Mouse (Mus musculus): ENCODE data around the gene Slc6a12. TPM values are rescaled to one million over a fixed set of nuclear protein-coding genes. Genes with fewer than 3 reads are reported as not detected.

Slc6a12 gene
- polyA plus RNA-seq, 1 experiment: not detected

DNA sequence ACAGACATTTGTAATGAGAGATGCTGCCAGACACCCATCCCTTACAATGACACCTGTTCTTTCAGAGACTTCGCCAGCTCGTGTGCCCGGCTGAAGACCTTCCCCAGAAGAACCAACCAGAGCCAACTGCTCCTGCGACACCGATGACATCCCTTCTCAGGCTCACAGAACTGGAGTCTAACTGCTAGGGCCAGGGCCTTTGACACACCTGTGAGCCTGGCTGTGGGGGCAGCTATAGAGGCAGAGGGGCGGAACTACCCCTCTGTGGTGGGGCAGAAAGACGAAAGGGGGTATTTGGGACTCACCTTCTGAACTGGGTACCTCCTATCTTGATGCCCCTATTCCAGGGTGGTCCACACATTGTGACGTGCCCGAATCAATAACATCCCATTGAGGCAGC is 5.6 kb upstream of the Slc6a12 start:
- Histone ChIP-seq H3K4me2 (ENCODE audit: low read depth) (no peak overlapping the region), H3K27me3 (ENCODE audit: control insufficient read depth, insufficient read depth, insufficient read length) (peaks cover 18% of the 10 kb centered on the region), H3ac (ENCODE audit: control insufficient read depth, insufficient read length) (no peak overlapping the region), H3K36me3 (ENCODE audit: control insufficient read depth, insufficient read depth) (no peaks in the 10 kb centered on the region), H3K79me2 (ENCODE audit: control insufficient read depth, insufficient read depth) (no peaks in the 10 kb centered on the region), H3K4me3 (no peak overlapping the region)
- TF ChIP-seq TCF12 (IDR thresholded peaks at IDR 0.05; ENCODE audit: insufficient read depth, poor library complexity, severe bottlenecking): no peak
- TF ChIP-seq MYOG (IDR thresholded peaks at IDR 0.05; ENCODE audit: control insufficient read depth in 1 of 3, insufficient read depth in 1 of 3, insufficient read length in 2 of 3, low read depth in 2 of 3): no peak
- TF ChIP-seq TCF3 (IDR thresholded peaks at IDR 0.05; ENCODE audit: insufficient read length, low read depth): no peak
- no peak for TF ChIP-seq MYOD1 (IDR thresholded peaks at IDR 0.05; ENCODE audit: control insufficient read depth in 1 of 3, insufficient read length in 2 of 3, low read depth in 2 of 3)
- TF ChIP-seq MAX (IDR thresholded peaks at IDR 0.05; ENCODE audit: low read depth): no peak
- no peak for TF ChIP-seq E2F4 (IDR thresholded peaks at IDR 0.05; ENCODE audit: insufficient read depth)

DNA sequence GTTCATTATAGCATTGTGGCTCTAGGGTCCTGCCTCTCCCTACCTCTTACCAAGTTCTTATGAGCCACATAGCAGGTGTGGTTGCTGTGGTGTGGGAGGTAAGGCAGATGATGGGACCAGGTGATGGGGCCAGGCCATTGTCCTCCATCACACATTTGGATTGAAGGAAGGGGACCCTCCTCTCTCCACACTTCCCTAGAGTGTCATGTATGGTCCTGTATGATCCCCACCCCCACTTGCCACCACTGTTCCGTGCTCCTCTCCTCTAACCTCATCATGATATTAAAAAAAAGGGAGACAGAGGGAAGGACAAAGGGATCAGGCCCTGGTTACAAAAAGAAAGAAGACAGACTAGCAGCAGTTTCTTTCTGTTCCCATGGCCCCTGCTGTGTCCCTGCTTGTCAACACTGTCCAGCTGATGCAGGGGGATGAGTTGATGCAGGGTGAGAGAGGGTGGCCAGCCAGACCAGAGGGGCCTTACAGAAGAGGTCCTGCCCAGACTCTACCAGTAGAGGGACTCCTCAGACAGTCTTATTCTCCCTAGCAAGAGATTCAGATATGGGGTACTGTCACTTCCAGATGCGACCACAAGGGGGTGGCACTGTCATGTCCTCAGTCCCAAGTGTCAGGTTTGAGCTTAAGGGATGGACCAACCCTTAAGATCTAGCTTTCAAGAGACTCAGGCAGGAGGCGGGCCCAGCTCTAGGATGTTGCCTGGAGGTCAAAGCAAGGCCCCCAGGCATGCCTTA is 4.9 kb upstream of the Slc6a12 start:
- Histone ChIP-seq H3K4me2 (ENCODE audit: low read depth) (no peak overlapping the region), H3K4me3 (no peak overlapping the region), H3K36me3 (ENCODE audit: control insufficient read depth, insufficient read depth) (no peaks in the 10 kb centered on the region), H3K27me3 (ENCODE audit: control insufficient read depth, insufficient read depth, insufficient read length) (peaks cover 15% of the 10 kb centered on the region), H3K79me2 (ENCODE audit: control insufficient read depth, insufficient read depth) (no peaks in the 10 kb centered on the region), H3ac (ENCODE audit: control insufficient read depth, insufficient read length) (no peak overlapping the region)
- TF ChIP-seq USF1 (IDR thresholded peaks at IDR 0.05; ENCODE audit: low read depth) (no peak), POLR2A (IDR thresholded peaks at IDR 0.05; ENCODE audit: insufficient read length, low read depth) (no peak), CEBPB (IDR thresholded peaks at IDR 0.05; ENCODE audit: insufficient read depth, poor library complexity, severe bottlenecking) (no peak), REST (IDR thresholded peaks at IDR 0.05; ENCODE audit: insufficient read depth, insufficient read length) (no peak), SRF (IDR thresholded peaks at IDR 0.05; ENCODE audit: control insufficient read depth, insufficient read length, low read depth) (no peak), E2F4 (IDR thresholded peaks at IDR 0.05; ENCODE audit: insufficient read depth) (no peak), MYOD1 (IDR thresholded peaks at IDR 0.05; ENCODE audit: control insufficient read depth in 1 of 3, insufficient read length in 2 of 3, low read depth in 2 of 3) (no peak), POLR2AphosphoS2 (IDR thresholded peaks at IDR 0.05; ENCODE audit: insufficient read length, low read depth) (no peak), MAX (IDR thresholded peaks at IDR 0.05; ENCODE audit: low read depth) (no peak), TCF3 (IDR thresholded peaks at IDR 0.05; ENCODE audit: insufficient read length, low read depth) (no peak), MYOG (IDR thresholded peaks at IDR 0.05; ENCODE audit: control insufficient read depth in 1 of 3, insufficient read depth in 1 of 3, insufficient read length in 2 of 3, low read depth in 2 of 3) (no peak), TCF12 (IDR thresholded peaks at IDR 0.05; ENCODE audit: insufficient read depth, poor library complexity, severe bottlenecking) (no peak)

DNA sequence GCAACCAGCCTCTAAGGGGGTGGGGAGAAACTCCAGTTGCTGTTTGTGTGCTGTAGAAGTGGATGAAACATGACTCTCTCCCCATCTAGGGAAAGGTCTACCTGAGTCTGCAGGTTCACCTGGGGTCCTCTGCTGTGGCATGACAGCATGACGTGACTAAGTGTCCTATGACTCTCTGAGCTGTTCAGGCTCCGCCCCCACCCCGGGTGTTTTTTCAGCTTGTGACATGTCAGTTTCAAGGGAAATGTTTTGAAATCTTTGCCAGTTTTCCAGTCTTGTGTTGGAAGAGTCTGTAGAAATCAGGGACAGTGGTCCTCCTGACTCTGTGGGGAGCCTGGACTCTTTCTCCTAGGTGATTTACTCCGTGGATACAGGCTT is 4.4 kb upstream of the Slc6a12 start:
- no peak overlapping the region for H3ac ChIP-seq (ENCODE audit: control insufficient read depth, insufficient read length)
- peaks cover 11% of the 10 kb centered on the region for H3K27me3 ChIP-seq (ENCODE audit: control insufficient read depth, insufficient read depth, insufficient read length)
- no peaks in the 10 kb centered on the region for H3K79me2 ChIP-seq (ENCODE audit: control insufficient read depth, insufficient read depth)
- no peak overlapping the region for H3K4me3 ChIP-seq
- H3K36me3 ChIP-seq (ENCODE audit: control insufficient read depth, insufficient read depth): no peaks in the 10 kb centered on the region
- H3K4me2 ChIP-seq (ENCODE audit: low read depth): no peak overlapping the region
- TF ChIP-seq MAX (IDR thresholded peaks at IDR 0.05; ENCODE audit: low read depth) (no peak), POLR2AphosphoS2 (IDR thresholded peaks at IDR 0.05; ENCODE audit: insufficient read length, low read depth) (no peak), SRF (IDR thresholded peaks at IDR 0.05; ENCODE audit: control insufficient read depth, insufficient read length, low read depth) (no peak), CEBPB (IDR thresholded peaks at IDR 0.05; ENCODE audit: insufficient read depth, poor library complexity, severe bottlenecking) (no peak)

DNA sequence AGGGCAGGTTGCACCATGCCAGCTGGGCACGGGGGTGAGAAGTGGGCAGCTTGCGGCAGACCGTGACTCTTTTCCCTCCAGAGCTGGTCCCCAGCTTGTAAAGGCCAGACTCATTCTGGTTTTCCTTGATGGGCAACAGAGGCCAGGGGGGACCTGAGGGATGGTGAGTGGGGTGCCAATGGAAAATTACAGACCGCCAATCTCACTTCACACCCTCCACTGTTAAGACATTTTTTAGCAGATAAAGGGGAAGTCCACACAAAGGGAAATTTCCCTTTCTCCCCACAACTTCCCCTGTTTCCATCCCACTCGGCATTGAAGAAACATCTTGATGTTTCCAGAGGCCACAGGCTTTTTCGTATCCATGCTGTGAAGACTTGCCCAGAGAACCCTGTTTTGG is 1.2 kb upstream of the Slc6a12 start:
- Histone ChIP-seq H3K4me2 (ENCODE audit: low read depth) (no peak overlapping the region), H3K79me2 (ENCODE audit: control insufficient read depth, insufficient read depth) (no peaks in the 10 kb centered on the region), H3K36me3 (ENCODE audit: control insufficient read depth, insufficient read depth) (no peaks in the 10 kb centered on the region), H3K27me3 (ENCODE audit: control insufficient read depth, insufficient read depth, insufficient read length) (peaks cover 11% of the 10 kb centered on the region), H3K4me3 (no peak overlapping the region), H3ac (ENCODE audit: control insufficient read depth, insufficient read length) (no peak overlapping the region)
- TF ChIP-seq MYOD1 (IDR thresholded peaks at IDR 0.05; ENCODE audit: control insufficient read depth in 1 of 3, insufficient read length in 2 of 3, low read depth in 2 of 3) (no peak), E2F4 (IDR thresholded peaks at IDR 0.05; ENCODE audit: insufficient read depth) (no peak), MAX (IDR thresholded peaks at IDR 0.05; ENCODE audit: low read depth) (no peak), MYOG (IDR thresholded peaks at IDR 0.05; ENCODE audit: control insufficient read depth in 1 of 3, insufficient read depth in 1 of 3, insufficient read length in 2 of 3, low read depth in 2 of 3) (no peak), TCF12 (IDR thresholded peaks at IDR 0.05; ENCODE audit: insufficient read depth, poor library complexity, severe bottlenecking) (no peak), SRF (IDR thresholded peaks at IDR 0.05; ENCODE audit: control insufficient read depth, insufficient read length, low read depth) (no peak), USF1 (IDR thresholded peaks at IDR 0.05; ENCODE audit: low read depth) (no peak), POLR2AphosphoS2 (IDR thresholded peaks at IDR 0.05; ENCODE audit: insufficient read length, low read depth) (no peak), POLR2A (IDR thresholded peaks at IDR 0.05; ENCODE audit: insufficient read length, low read depth) (no peak), CEBPB (IDR thresholded peaks at IDR 0.05; ENCODE audit: insufficient read depth, poor library complexity, severe bottlenecking) (no peak), TCF3 (IDR thresholded peaks at IDR 0.05; ENCODE audit: insufficient read length, low read depth) (no peak)

DNA sequence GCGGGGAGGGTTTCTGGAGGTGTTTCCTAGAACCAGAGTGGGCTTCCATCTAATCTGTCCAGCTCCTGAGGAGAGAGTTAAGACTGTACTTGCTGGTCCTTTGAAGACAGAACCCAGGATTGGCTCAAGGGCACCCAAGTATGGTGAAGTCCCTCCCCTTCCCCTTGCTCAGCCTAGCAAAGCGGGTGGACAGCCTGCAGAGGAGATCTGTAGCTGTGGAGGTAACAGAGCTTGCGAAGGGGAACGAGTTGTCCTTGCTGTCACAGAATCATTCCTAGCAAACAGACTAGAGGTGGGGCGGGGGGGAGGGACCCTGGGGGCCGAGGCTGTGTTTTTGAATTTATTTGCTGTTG is 871 bp downstream of the Slc6a12 start:
- no peak overlapping the region for H3ac ChIP-seq (ENCODE audit: control insufficient read depth, insufficient read length)
- no peak overlapping the region for H3K4me3 ChIP-seq
- H3K36me3 ChIP-seq (ENCODE audit: control insufficient read depth, insufficient read depth): no peaks in the 10 kb centered on the region
- no peaks in the 10 kb centered on the region for H3K79me2 ChIP-seq (ENCODE audit: control insufficient read depth, insufficient read depth)
- peaks cover 9% of the 10 kb centered on the region for H3K27me3 ChIP-seq (ENCODE audit: control insufficient read depth, insufficient read depth, insufficient read length)
- TF ChIP-seq MYOD1 (IDR thresholded peaks at IDR 0.05; ENCODE audit: control insufficient read depth in 1 of 3, insufficient read length in 2 of 3, low read depth in 2 of 3) (no peak), MAX (IDR thresholded peaks at IDR 0.05; ENCODE audit: low read depth) (no peak), TCF12 (IDR thresholded peaks at IDR 0.05; ENCODE audit: insufficient read depth, poor library complexity, severe bottlenecking) (no peak), CEBPB (IDR thresholded peaks at IDR 0.05; ENCODE audit: insufficient read depth, poor library complexity, severe bottlenecking) (no peak), USF1 (IDR thresholded peaks at IDR 0.05; ENCODE audit: low read depth) (no peak), POLR2A (IDR thresholded peaks at IDR 0.05; ENCODE audit: insufficient read length, low read depth) (no peak), TCF3 (IDR thresholded peaks at IDR 0.05; ENCODE audit: insufficient read length, low read depth) (no peak), POLR2AphosphoS2 (IDR thresholded peaks at IDR 0.05; ENCODE audit: insufficient read length, low read depth) (no peak), MYOG (IDR thresholded peaks at IDR 0.05; ENCODE audit: control insufficient read depth in 1 of 3, insufficient read depth in 1 of 3, insufficient read length in 2 of 3, low read depth in 2 of 3) (no peak), E2F4 (IDR thresholded peaks at IDR 0.05; ENCODE audit: insufficient read depth) (no peak), REST (IDR thresholded peaks at IDR 0.05; ENCODE audit: insufficient read depth, insufficient read length) (no peak), SRF (IDR thresholded peaks at IDR 0.05; ENCODE audit: control insufficient read depth, insufficient read length, low read depth) (no peak)
- no peak overlapping the region for H3K4me2 ChIP-seq (ENCODE audit: low read depth)
